Mouse (Mus musculus) lung, adult 2 months (tissue): ENCODE results near the gene Lmntd1.

Experiments
- CTCF ChIP-seq: fragments of 200-500 bp; IDR thresholded peaks from 2 replicates; pipeline ENCODE4 v1.5.1; 2011; ENCODE audit warnings: mild to moderate bottlenecking, low read length, control low read depth; ENCODE audit not compliant: insufficient read depth
- POLR2A ChIP-seq: fragments of 200-500 bp; IDR thresholded peaks from 2 replicates; pipeline ENCODE4 v1.6.1; 2011; ENCODE audit warnings: low read depth, mild to moderate bottlenecking, control low read depth, low read length, borderline replicate concordance; ENCODE audit errors: extremely low read depth

DNA sequence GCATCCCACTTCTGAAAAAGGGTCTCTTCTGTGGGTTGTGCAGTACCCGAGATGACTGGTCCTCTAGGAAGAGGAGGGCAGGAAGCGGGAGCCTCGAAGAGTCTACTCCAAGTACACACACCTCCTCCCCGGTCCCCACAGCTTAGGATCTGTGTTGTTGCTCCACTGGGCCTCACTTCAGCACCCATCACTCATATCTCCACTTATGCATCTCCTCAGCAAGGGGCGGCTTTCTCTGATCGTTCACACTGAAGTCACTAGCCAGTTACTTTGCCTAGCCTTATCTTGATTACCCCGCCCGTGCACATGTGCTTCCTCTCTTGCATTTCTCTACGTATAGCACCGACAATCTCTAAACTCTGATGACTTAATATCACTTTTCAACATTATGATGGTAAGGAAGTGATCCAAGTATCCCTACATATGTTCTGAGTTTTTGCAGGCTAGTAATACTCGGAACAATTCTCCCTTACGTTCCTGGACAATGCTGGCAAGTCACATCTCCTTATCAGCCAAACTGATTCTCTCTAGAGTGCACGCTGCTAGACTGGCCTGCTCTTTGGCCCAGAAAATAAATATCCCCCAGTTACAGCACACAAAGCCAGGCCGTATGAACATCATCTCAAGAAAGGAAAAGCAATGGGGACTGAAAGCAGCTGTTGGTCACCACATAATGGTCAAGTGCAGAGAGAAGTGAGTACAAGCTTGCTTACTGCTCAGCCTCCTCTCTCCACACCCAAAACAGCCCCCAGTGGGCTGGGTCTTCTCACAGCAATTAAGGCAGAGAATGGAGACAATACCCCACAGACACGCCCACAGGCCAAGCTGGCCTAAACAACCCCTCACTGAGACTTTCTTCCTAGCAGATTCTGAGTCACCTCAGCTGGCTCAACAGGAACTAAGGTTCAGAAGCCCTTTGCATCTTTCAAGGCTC is 56.8 kb downstream of the Lmntd1 start:
- no peak for TF ChIP-seq CTCF
- TF ChIP-seq POLR2A: no peak
